Mouse (Mus musculus) testis, adult 2 months (tissue): ENCODE results near the gene Dnajb14.
A peak's percentile ranks its signal among the peaks of the same experiment; 100 is the strongest.

ENCODE experiments used
- CTCF ChIP-seq: fragments of 200-500 bp; IDR thresholded peaks from 2 replicates; pipeline ENCODE4 v1.5.1; 2012; ENCODE audit warnings: low read depth, mild to moderate bottlenecking, inconsistent platforms, low read length, moderate library complexity; ENCODE audit not compliant: control insufficient read depth, insufficient read depth, insufficient replicate concordance
- POLR2A ChIP-seq: fragments of 200-500 bp; IDR thresholded peaks from 2 replicates; pipeline ENCODE4 v1.6.1; 2012; ENCODE audit warnings: low read depth, mild to moderate bottlenecking, inconsistent platforms, low read length, moderate library complexity; ENCODE audit not compliant: control insufficient read depth

DNA sequence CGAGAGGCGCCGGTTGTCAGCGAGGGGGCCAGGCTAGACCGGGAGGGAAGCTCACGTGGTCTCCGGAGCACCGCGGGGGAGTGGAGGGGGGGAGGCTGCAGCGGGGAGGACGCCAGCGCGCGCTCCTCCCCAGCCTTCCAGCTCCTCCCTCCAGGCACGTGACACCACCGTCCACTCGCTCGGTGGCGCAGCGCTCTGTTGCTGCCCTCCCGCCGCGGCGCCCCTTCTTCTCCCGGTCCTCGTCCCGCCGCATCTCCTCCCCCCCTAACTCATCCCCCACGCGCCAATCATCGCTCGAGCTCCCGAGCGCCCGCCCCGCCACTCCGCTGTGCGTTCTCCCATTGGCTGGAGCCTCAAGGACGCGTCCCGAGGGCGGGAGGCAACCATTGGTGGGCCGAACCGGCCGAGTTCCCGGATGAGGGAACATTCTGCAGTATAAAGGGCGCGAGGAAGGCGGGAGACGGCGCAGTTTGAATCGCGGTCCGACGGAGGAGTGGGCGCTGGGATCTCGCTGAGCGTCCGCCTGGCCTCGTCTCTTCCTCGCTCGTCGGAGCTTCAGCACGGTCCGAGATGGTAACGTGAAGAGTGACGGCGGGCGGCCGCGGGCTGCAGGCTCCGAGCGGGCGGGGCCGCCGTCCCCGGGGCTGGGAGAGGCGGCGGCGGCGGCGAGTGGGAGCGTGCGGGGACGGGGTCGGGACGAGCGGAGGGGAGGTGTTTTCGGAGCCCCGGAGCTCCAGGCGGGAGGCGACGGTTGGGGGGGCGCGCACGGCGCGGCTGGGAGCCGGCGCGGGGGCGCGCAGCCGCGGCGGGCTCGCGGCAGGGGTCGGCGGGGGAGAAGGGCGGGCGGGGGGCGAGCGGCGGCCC lies 3.1 kb upstream of the Dnajb14 start, which contains the start of gene H2afz:
- TF ChIP-seq POLR2A = peak; percentile 93
- TF ChIP-seq CTCF = no peak
